Mouse (Mus musculus) hindbrain, embryonic 12.5 days (tissue): ENCODE data around the gene Trpc7. TPM values are rescaled to one million over a fixed set of nuclear protein-coding genes. Genes with fewer than 3 reads are reported as not detected.

Source experiments
- ATAC-seq: fragments of 200-750 bp; cut with Nextera tagmentation; 2 replicates; pipeline ENCODE4 v1.8.0; 2017; ENCODE audit warnings: moderate TSS enrichment; ENCODE audit not compliant: low FRiP score
- H3K27ac ChIP-seq: fragments of 300-500 bp; sonication (generic); 2 replicates; pipeline ENCODE4 v1.5.1; 2016; ENCODE audit warnings: mild to moderate bottlenecking
- H3K27me3 ChIP-seq: fragments of 300-500 bp; sonication (generic); 2 replicates; pipeline ENCODE4 v1.6.1; 2016; ENCODE audit warnings: mild to moderate bottlenecking
- H3K36me3 ChIP-seq: fragments of 300-500 bp; sonication (generic); 2 replicates; pipeline ENCODE4 v1.6.1; 2016; ENCODE audit warnings: mild to moderate bottlenecking
- H3K4me1 ChIP-seq: fragments of 300-500 bp; sonication (generic); 2 replicates; pipeline ENCODE4 v1.6.1; 2016
- H3K4me2 ChIP-seq: fragments of 300-500 bp; sonication (generic); replicated peaks from 2 replicates; pipeline ENCODE4 v1.6.1; 2016; ENCODE audit warnings: mild to moderate bottlenecking
- H3K4me3 ChIP-seq: fragments of 300-500 bp; sonication (generic); 2 replicates; pipeline ENCODE4 v1.5.1; 2016; ENCODE audit warnings: mild to moderate bottlenecking
- H3K9ac ChIP-seq: fragments of 300-500 bp; sonication (generic); 2 replicates; pipeline ENCODE4 v1.6.1; 2016; ENCODE audit warnings: mild to moderate bottlenecking, moderate library complexity
- H3K9me3 ChIP-seq: fragments of 300-500 bp; sonication (generic); replicated peaks from 2 replicates; pipeline ENCODE4 v1.6.1; 2016; ENCODE audit warnings: mild to moderate bottlenecking
- WGBS: fragments of 180-500 bp; shearing (Covaris S2); methylation state at CpG from one replicate; pipeline ENCODE4 v1.1.7; 2016; 5-methylcytosine and 5-hydroxymethylcytosine counted together
- polyA plus RNA-seq: library from polyadenylated mRNA; unstranded; fragments of >200 nt; fragmentation: Nextera tagmentation; extraction: Ambion mirVana; gene quantifications from 2 replicates; pipeline ENCODE4 v1.2.1, GENCODE M21; 2016

Gene Trpc7
- 0.42 and 0.45 TPM in 2 replicates for polyA plus RNA-seq

DNA sequence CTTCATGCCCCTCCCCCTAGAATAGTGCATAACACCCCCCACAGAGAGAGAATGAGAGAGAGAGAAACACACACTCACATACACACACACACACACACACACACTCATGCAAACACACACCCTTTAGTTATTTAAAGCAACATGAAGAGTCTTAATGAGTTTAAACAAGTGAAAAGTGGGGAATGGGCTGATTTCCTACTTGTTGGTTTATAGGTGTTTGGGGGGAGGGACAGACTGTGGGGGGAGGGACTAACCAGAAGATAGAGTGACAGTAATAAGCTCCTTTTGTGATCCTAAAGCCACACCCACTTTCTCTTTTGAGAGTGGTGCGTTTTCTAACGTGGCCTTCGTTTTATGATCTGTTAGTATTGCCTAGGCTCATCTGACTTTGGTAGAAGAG is at the start of gene Trpc7:
Trpc7 (minus strand) TSS at position 101 of the 400 bp plus-strand sequence.
- Histone ChIP-seq H3K4me2 (peak within 1 kb of the TSS; percentile 41), H3K4me3 (peak within 1 kb of the TSS; percentile 15), H3K9ac (no peak within 1 kb of the TSS), H3K4me1 (no peaks in the 10 kb centered on the region), H3K36me3 (no peaks in the 10 kb centered on the region), H3K27ac (no peak within 1 kb of the TSS), H3K27me3 (no peaks in the 10 kb centered on the region), H3K9me3 (no peaks in the 10 kb centered on the region)
- no peak for ATAC-seq
- WGBS, result 76% methylated on average over 3 of the region's 3 CpGs

DNA sequence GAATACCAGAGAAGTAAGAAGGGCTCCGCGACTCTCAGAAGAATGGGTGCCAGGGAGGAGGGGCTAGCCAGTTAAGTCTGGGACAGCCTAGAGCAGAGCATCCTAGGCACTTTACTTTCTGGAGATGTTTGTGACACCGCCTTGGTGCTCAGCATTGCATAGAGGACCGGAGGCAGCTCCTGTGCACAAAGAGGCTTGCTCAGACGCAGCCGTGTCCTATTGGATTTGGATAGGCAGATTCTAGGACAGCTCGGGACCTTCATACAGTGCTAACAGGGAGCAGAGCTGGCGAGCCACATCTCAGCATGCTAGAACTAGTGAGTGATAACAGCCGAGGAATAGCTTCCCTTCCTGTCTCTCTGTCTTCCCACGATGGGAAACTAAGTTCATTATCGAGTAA is 43.5 kb upstream of the Trpc7 start:
- Histone ChIP-seq H3K9me3 (no peaks in the 10 kb centered on the region), H3K4me3 (no peak overlapping the region), H3K27ac (no peak overlapping the region), H3K4me1 (no peaks in the 10 kb centered on the region), H3K36me3 (no peaks in the 10 kb centered on the region), H3K9ac (no peak overlapping the region), H3K27me3 (peaks cover 3% of the 10 kb centered on the region; the same call in 1 of the 2 replicates), H3K4me2 (no peak overlapping the region)
- WGBS, result 86% methylated on average over 11 of the region's 11 CpGs
- ATAC-seq, result no peak

DNA sequence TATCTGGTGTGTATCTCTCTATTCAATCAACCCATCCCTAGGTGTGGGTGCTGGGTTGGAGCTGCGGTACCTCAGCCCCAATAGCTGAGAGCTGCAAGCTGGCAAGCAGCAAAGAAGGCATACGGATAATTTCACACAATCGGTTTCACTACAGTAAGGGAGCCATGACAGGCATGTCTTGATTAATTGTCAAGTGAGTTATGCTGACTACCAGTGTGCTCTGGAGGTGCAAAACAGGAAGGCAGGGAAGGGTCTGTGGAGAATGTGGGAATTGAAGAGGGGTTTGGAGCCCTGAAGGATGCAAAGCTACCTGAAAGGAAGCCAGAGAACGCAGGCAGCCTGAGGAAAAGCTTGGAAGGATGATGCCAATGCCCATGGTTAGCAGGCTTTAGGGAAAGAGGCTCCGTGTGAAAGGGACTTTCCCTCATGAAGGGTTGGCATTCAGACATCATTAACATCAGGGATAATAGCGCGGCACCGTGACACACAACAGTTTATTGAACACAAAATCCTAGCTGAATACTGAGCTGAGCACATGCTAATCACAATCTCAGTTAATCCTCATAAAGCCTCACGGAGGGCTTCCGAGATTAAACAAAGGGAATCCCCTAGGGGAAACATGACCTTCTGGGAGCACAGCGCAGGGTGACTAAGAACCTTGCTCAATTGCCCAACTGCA is 38.2 kb upstream of the Trpc7 start:
- no peak overlapping the region for H3K4me3 ChIP-seq
- no peak overlapping the region for H3K9ac ChIP-seq
- 0 out of 2 replicates have a peak, but pooled peaks cover 4% of the 10 kb centered on the region for H3K4me1 ChIP-seq
- no peak overlapping the region for H3K4me2 ChIP-seq
- no peak overlapping the region for H3K27ac ChIP-seq
- WGBS, result 62% methylated on average over 11 of the region's 11 CpGs
- H3K27me3 ChIP-seq, result peaks cover 3% of the 10 kb centered on the region; the same call in 1 of the 2 replicates
- no peaks in the 10 kb centered on the region for H3K36me3 ChIP-seq
- ATAC-seq, result no peak
- peaks cover 3% of the 10 kb centered on the region; the same call in 1 of the 2 replicates for H3K9me3 ChIP-seq

GRCm38 (mm10) chr13:56930421-56930820 is 34.6 kb upstream of the Trpc7 start:
- Histone ChIP-seq H3K9me3 (peaks cover 3% of the 10 kb centered on the region; the same call in 1 of the 2 replicates), H3K4me1 (0 out of 2 replicates have a peak, but pooled peaks cover 4% of the 10 kb centered on the region), H3K9ac (no peak overlapping the region), H3K4me2 (no peak overlapping the region), H3K36me3 (no peaks in the 10 kb centered on the region), H3K27me3 (peaks cover 3% of the 10 kb centered on the region; the same call in 1 of the 2 replicates), H3K4me3 (no peak overlapping the region), H3K27ac (no peak overlapping the region)
- no peak for ATAC-seq
- WGBS, result 91% methylated on average over 2 of the region's 2 CpGs

- H3K9me3 ChIP-seq, result no peaks in the 10 kb centered on the region
- no peak overlapping the region for H3K9ac ChIP-seq
- no peak overlapping the region for H3K4me2 ChIP-seq
- no peaks in the 10 kb centered on the region for H3K27me3 ChIP-seq
- no peak overlapping the region for H3K4me3 ChIP-seq
- 68% methylated on average over 2 of the region's 2 CpGs for WGBS
- H3K27ac ChIP-seq, result no peak overlapping the region
- H3K36me3 ChIP-seq, result no peaks in the 10 kb centered on the region
- no peaks in the 10 kb centered on the region for H3K4me1 ChIP-seq
- no peak for ATAC-seq
Observed at GRCm38 (mm10) chr13:56922976-56923375, 27.2 kb upstream of the Trpc7 start.

GRCm38 (mm10) chr13:56921251-56921650 is 25.5 kb upstream of the Trpc7 start:
- H3K9ac ChIP-seq, result no peak overlapping the region
- no peak for ATAC-seq
- no peak overlapping the region for H3K4me2 ChIP-seq

GRCm38 (mm10) chr13:56914721-56915120 is 18.9 kb upstream of the Trpc7 start:
- no peak overlapping the region for H3K4me2 ChIP-seq
- H3K4me3 ChIP-seq, result no peak overlapping the region
- H3K27me3 ChIP-seq, result no peaks in the 10 kb centered on the region
- no peak for ATAC-seq
- H3K9me3 ChIP-seq, result no peaks in the 10 kb centered on the region
- 0 out of 2 replicates have a peak, but pooled peaks cover 2% of the 10 kb centered on the region for H3K4me1 ChIP-seq
- H3K36me3 ChIP-seq, result no peaks in the 10 kb centered on the region
- H3K27ac ChIP-seq, result no peak overlapping the region
- H3K9ac ChIP-seq, result no peak overlapping the region
- 81% methylated on average over 7 of the region's 7 CpGs for WGBS

More at GRCm38 (mm10) chr13:56921251-56921650, 25.5 kb upstream of the Trpc7 start:
- Histone ChIP-seq H3K36me3 (no peaks in the 10 kb centered on the region), H3K9me3 (no peaks in the 10 kb centered on the region), H3K4me3 (no peak overlapping the region), H3K4me1 (no peaks in the 10 kb centered on the region), H3K27me3 (no peaks in the 10 kb centered on the region), H3K27ac (no peak overlapping the region)
- whole genome bisulfite sequencing, result 58% methylated on average over 3 of the region's 3 CpGs

DNA sequence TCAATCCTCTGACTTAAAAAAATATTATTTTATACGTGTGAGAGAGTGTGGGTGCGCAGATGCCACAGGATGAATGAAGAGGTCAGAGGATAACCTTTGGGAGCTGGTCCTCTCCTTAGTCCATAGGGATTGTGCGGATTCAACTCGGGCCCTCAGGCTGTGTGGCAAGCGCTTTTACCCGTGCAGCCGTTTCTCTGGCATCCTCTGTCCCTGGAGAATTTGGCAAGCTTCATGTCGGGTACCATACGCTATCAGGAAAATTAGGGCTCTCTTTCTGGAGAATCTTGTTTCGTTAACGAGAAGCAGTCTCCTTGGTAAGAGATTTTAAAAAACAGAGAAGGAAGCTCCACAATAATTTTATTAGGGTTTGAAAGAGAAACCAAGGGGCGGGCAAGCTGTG is 15.3 kb upstream of the Trpc7 start:
- ATAC-seq, result no peak

GRCm38 (mm10) chr13:56895386-56895785 is 407 bp downstream of the Trpc7 start:
- H3K4me3 ChIP-seq, result peak overlapping the region; percentile 15

More for the DNA sequence above, 15.3 kb upstream of the Trpc7 start:
- Histone ChIP-seq H3K9me3 (no peaks in the 10 kb centered on the region), H3K9ac (no peak overlapping the region), H3K36me3 (no peaks in the 10 kb centered on the region), H3K4me1 (0 out of 2 replicates have a peak, but pooled peaks cover 2% of the 10 kb centered on the region), H3K4me2 (no peak overlapping the region), H3K4me3 (no peak overlapping the region), H3K27ac (no peak overlapping the region), H3K27me3 (no peaks in the 10 kb centered on the region)
- WGBS, result 74% methylated on average over 12 of the region's 12 CpGs

GRCm38 (mm10) chr13:56894543-56894942 is 1.2 kb downstream of the Trpc7 start:
- Histone ChIP-seq H3K4me3 (no peak overlapping the region), H3K9ac (no peak overlapping the region), H3K27me3 (no peaks in the 10 kb centered on the region), H3K27ac (no peak overlapping the region), H3K9me3 (no peaks in the 10 kb centered on the region), H3K4me2 (no peak overlapping the region), H3K4me1 (no peaks in the 10 kb centered on the region), H3K36me3 (no peaks in the 10 kb centered on the region)
- ATAC-seq, result no peak
- 84% methylated on average over 5 of the region's 5 CpGs for WGBS

More at GRCm38 (mm10) chr13:56895386-56895785, 407 bp downstream of the Trpc7 start:
- Histone ChIP-seq H3K4me1 (no peaks in the 10 kb centered on the region), H3K27me3 (no peaks in the 10 kb centered on the region), H3K27ac (no peak overlapping the region), H3K9me3 (no peaks in the 10 kb centered on the region), H3K36me3 (no peaks in the 10 kb centered on the region), H3K9ac (no peak overlapping the region), H3K4me2 (peak overlapping the region; percentile 41)
- no peak for ATAC-seq
- WGBS, result 3% methylated on average over 17 of the region's 17 CpGs

GRCm38 (mm10) chr13:56889888-56890287 is 5.9 kb downstream of the Trpc7 start:
- Histone ChIP-seq H3K36me3 (no peaks in the 10 kb centered on the region), H3K4me3 (no peak overlapping the region), H3K9me3 (no peaks in the 10 kb centered on the region), H3K4me1 (no peaks in the 10 kb centered on the region), H3K4me2 (no peak overlapping the region), H3K27me3 (no peaks in the 10 kb centered on the region), H3K9ac (no peak overlapping the region), H3K27ac (no peak overlapping the region)
- ATAC-seq, result no peak
- WGBS, result 46% methylated on average over 7 of the region's 7 CpGs

DNA sequence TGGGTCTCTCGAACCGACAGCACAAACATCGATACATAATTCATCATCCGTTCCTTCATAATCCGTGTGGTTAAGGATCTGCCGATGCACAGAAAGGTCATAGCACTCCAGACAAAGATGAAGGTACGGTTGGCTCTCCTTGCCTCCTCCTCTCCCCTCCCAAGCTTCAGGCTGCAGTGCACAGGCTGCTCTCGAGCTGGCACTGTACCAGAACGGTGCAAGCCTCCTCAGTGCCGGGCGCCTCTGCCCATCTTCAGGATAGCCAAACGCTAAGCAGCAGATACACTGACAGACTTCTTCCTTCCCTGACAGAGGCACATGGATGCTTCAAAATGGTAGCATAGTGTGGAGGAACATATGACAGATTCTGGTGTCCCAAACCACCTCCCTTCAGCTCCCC is 12.9 kb downstream of the Trpc7 start:
- H3K27me3 ChIP-seq, result no peaks in the 10 kb centered on the region
- ATAC-seq, result no peak
- H3K36me3 ChIP-seq, result no peaks in the 10 kb centered on the region
- no peaks in the 10 kb centered on the region for H3K4me1 ChIP-seq
- no peak overlapping the region for H3K9ac ChIP-seq
- no peak overlapping the region for H3K4me3 ChIP-seq
- WGBS, result 88% methylated on average over 12 of the region's 12 CpGs
- H3K27ac ChIP-seq, result no peak overlapping the region
- H3K4me2 ChIP-seq, result no peak overlapping the region
- H3K9me3 ChIP-seq, result no peaks in the 10 kb centered on the region

DNA sequence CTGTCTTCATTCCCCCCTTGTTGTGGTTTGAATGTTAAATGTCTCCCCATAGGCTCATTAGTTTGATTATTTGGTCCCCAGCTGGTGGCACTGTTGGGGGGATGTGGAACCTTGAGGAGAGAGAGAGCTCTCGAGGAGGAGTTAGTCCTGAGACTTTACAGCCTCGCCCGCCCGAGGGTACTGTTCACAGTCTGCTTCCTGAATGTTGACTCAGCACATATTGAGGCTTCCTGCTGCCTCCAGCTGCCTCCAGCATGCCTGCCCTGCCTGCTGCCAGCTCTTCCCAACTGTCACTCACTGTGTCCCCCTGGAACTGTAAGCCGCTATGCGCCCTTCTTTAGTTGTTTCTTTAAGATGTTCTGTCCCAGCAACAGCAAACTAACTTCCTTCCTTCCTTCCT is 31.2 kb downstream of the Trpc7 start:
- Histone ChIP-seq H3K4me3 (no peak overlapping the region), H3K27ac (no peak overlapping the region), H3K27me3 (no peaks in the 10 kb centered on the region), H3K4me1 (peaks cover 9% of the 10 kb centered on the region; the same call in 1 of the 2 replicates), H3K4me2 (no peak overlapping the region), H3K9ac (no peak overlapping the region), H3K9me3 (no peaks in the 10 kb centered on the region), H3K36me3 (no peaks in the 10 kb centered on the region)
- WGBS, result 83% methylated on average over 6 of the region's 6 CpGs
- ATAC-seq, result no peak
